Mouse (Mus musculus) neural tube, embryonic 15.5 days (tissue): Measurements from ENCODE around the gene Olfr1513. TPM values are rescaled to one million over a fixed set of nuclear protein-coding genes. Genes with fewer than 3 reads are reported as not detected.
A peak's percentile ranks its signal among the peaks of the same experiment; 100 is the strongest.
"Not testable (repeated sequence)": the region's sequence is repeated elsewhere in the genome, so short reads cannot be mapped to it uniquely, and the experiment has no call there.

ENCODE experiments used
- ATAC-seq: fragments of 200-750 bp; cut with Nextera tagmentation; 2 replicates; pipeline ENCODE4 v1.8.0; 2017; ENCODE audit warnings: mild to moderate bottlenecking, moderate TSS enrichment, moderate library complexity; ENCODE audit not compliant: low FRiP score
- H3K27ac ChIP-seq: fragments of 300-500 bp; sonication (generic); replicated peaks from 2 replicates; pipeline ENCODE4 v1.5.1; 2015; ENCODE audit warnings: mild to moderate bottlenecking, inconsistent platforms
- H3K27me3 ChIP-seq: fragments of 300-500 bp; sonication (generic); replicated peaks from 2 replicates; pipeline ENCODE4 v1.6.1; 2015; ENCODE audit warnings: inconsistent platforms
- H3K36me3 ChIP-seq: fragments of 300-500 bp; sonication (generic); 2 replicates; pipeline ENCODE4 v1.6.1; 2015; ENCODE audit warnings: inconsistent platforms
- H3K4me1 ChIP-seq: fragments of 300-500 bp; sonication (generic); 2 replicates; pipeline ENCODE4 v1.6.1; 2015; ENCODE audit warnings: inconsistent platforms
- H3K4me2 ChIP-seq: fragments of 300-500 bp; sonication (generic); 2 replicates; pipeline ENCODE4 v1.6.1; 2015; ENCODE audit warnings: inconsistent platforms, mild to moderate bottlenecking, moderate library complexity
- H3K4me3 ChIP-seq: fragments of 300-500 bp; sonication (generic); replicated peaks from 2 replicates; pipeline ENCODE4 v1.5.1; 2015; ENCODE audit warnings: mild to moderate bottlenecking, inconsistent platforms
- H3K9ac ChIP-seq: fragments of 300-500 bp; sonication (generic); replicated peaks from 2 replicates; pipeline ENCODE4 v1.6.1; 2015; ENCODE audit warnings: mild to moderate bottlenecking, inconsistent platforms
- H3K9me3 ChIP-seq: fragments of 300-500 bp; sonication (generic); replicated peaks from 2 replicates; pipeline ENCODE4 v1.6.1; 2016; ENCODE audit warnings: inconsistent platforms
- WGBS: fragments of 180-500 bp; shearing (Covaris S2); methylation state at CpG from one replicate; pipeline ENCODE4 v1.1.7; 2015; ENCODE audit warnings: mixed read lengths; 5-methylcytosine and 5-hydroxymethylcytosine counted together
- polyA plus RNA-seq: library from polyadenylated mRNA; unstranded; fragments of >200 nt; fragmentation: Nextera tagmentation; extraction: Ambion mirVana; gene quantifications from 2 replicates; pipeline ENCODE4 v1.2.1, GENCODE M21; 2015

Olfr1513 gene
- polyA plus RNA-seq, 1 experiment from 2014 or later, result not detected

- Histone ChIP-seq H3K4me3 (peak overlapping the region; percentile 48), H3K36me3 (no peaks in the 10 kb centered on the region), H3K4me1 (peaks cover 22% of the 10 kb centered on the region), H3K27me3 (no peaks in the 10 kb centered on the region), H3K4me2 (peak overlapping the region; percentile 88), H3K9me3 (no peaks in the 10 kb centered on the region), H3K9ac (peak overlapping the region; percentile 52), H3K27ac (peak overlapping the region; percentile 76)
- 1% methylated on average over 14 of the region's 14 CpGs for WGBS
- ATAC-seq, result peak; percentile 79
Measured at GRCm38 (mm10) chr14:52327375-52327901, 28.8 kb downstream of the Olfr1513 start.

- no peak overlapping the region; the same call in 1 of the 2 replicates for H3K9ac ChIP-seq
Measured at GRCm38 (mm10) chr14:52325890-52326289, 30.3 kb downstream of the Olfr1513 start.

DNA sequence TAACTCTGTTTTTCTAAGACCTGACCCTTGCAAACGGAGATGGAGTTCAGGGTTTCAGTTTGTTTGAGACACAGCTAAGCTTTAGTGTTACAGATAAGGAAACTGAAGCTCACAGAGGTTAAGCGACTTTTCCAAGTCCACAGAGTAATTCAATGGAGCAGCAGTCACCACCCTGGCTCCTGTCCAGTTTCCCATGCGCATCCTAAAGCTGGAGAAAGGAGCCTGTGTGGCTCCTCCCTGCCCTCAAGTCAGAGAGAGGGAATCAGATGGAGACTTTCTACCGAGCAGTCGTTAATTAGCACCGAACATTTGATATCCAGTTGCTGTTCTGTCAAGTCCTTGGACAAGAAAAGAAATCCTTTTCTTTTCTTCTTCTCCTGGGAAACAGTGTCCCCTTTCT, 36.8 kb downstream of the Olfr1513 start:
- no peak overlapping the region for H3K4me3 ChIP-seq
- H3K27ac ChIP-seq, result no peak overlapping the region
- ATAC-seq, result no peak
- no peak overlapping the region for H3K9ac ChIP-seq
- no peak overlapping the region for H3K4me2 ChIP-seq
- no peaks in the 10 kb centered on the region for H3K27me3 ChIP-seq
- no peaks in the 10 kb centered on the region for H3K9me3 ChIP-seq
- WGBS, result 49% methylated on average over 6 of the region's 6 CpGs
- peaks cover 3% of the 10 kb centered on the region for H3K36me3 ChIP-seq
- peaks cover 19% of the 10 kb centered on the region for H3K4me1 ChIP-seq

More at GRCm38 (mm10) chr14:52325890-52326289, 30.3 kb downstream of the Olfr1513 start:
- 0 out of 2 replicates have a peak overlapping the region, but pooled peaks have one; percentile 4 for H3K4me3 ChIP-seq
- H3K36me3 ChIP-seq, result no peaks in the 10 kb centered on the region
- peak overlapping the region; percentile 76; the same call in 1 of the 2 replicates for H3K27ac ChIP-seq
- ATAC-seq, result peak; percentile 43; the same call in 1 of the 2 replicates
- peak overlapping the region; percentile 88 for H3K4me2 ChIP-seq
- peaks cover 22% of the 10 kb centered on the region for H3K4me1 ChIP-seq
- H3K9me3 ChIP-seq, result no peaks in the 10 kb centered on the region
- 4% methylated on average over 4 of the region's 4 CpGs for WGBS
- H3K27me3 ChIP-seq, result no peaks in the 10 kb centered on the region

GRCm38 (mm10) chr14:52316441-52317225, 39.6 kb downstream of the Olfr1513 start:
- H3K9ac ChIP-seq, result peak overlapping the region; percentile 97
- H3K4me2 ChIP-seq, result peak overlapping the region; percentile 92
- H3K27ac ChIP-seq, result peak overlapping the region; percentile 96
- ATAC-seq, result peak; percentile 75
- no peaks in the 10 kb centered on the region for H3K27me3 ChIP-seq
- peak overlapping the region; percentile 81 for H3K4me3 ChIP-seq
- H3K9me3 ChIP-seq, result no peaks in the 10 kb centered on the region
- H3K4me1 ChIP-seq, result peaks cover 46% of the 10 kb centered on the region
- 4% methylated on average over 16 of the region's 16 CpGs for WGBS
- H3K36me3 ChIP-seq, result peaks cover 31% of the 10 kb centered on the region

GRCm38 (mm10) chr14:52315792-52316440, 40.3 kb downstream of the Olfr1513 start:
- ATAC-seq, result peak; percentile 90
- peak overlapping the region; percentile 96 for H3K27ac ChIP-seq
- H3K27me3 ChIP-seq, result no peaks in the 10 kb centered on the region
- 0% methylated on average over 30 of the region's 41 CpGs for WGBS
- no peaks in the 10 kb centered on the region for H3K9me3 ChIP-seq
- H3K4me2 ChIP-seq, result peak overlapping the region; percentile 92
- peak overlapping the region; percentile 97 for H3K9ac ChIP-seq
- H3K4me1 ChIP-seq, result peaks cover 53% of the 10 kb centered on the region
- H3K4me3 ChIP-seq, result peak overlapping the region; percentile 81
- peaks cover 32% of the 10 kb centered on the region for H3K36me3 ChIP-seq

- peak; percentile 12; the same call in 1 of the 2 replicates for ATAC-seq
- peaks cover 35% of the 10 kb centered on the region for H3K36me3 ChIP-seq
Measured at GRCm38 (mm10) chr14:52315283-52315780, 40.9 kb downstream of the Olfr1513 start.

GRCm38 (mm10) chr14:52314808-52315150, 41.4 kb downstream of the Olfr1513 start:
- Histone ChIP-seq H3K9ac (peak overlapping the region; percentile 97), H3K27me3 (no peaks in the 10 kb centered on the region), H3K4me2 (peak overlapping the region; percentile 92), H3K27ac (peak overlapping the region; percentile 96; the same call in 1 of the 2 replicates), H3K9me3 (no peaks in the 10 kb centered on the region), H3K36me3 (peaks cover 37% of the 10 kb centered on the region), H3K4me3 (peak overlapping the region; percentile 81), H3K4me1 (peaks cover 58% of the 10 kb centered on the region)
- no peak for ATAC-seq
- WGBS, result 47% methylated on average over 8 of the region's 8 CpGs

More at GRCm38 (mm10) chr14:52315283-52315780, 40.9 kb downstream of the Olfr1513 start:
- H3K27ac ChIP-seq, result peak overlapping the region; percentile 96
- 6% methylated on average over 17 of the region's 17 CpGs for WGBS
- H3K9me3 ChIP-seq, result no peaks in the 10 kb centered on the region
- H3K9ac ChIP-seq, result peak overlapping the region; percentile 97
- H3K4me1 ChIP-seq, result peaks cover 58% of the 10 kb centered on the region
- H3K4me2 ChIP-seq, result peak overlapping the region; percentile 92
- H3K27me3 ChIP-seq, result no peaks in the 10 kb centered on the region
- H3K4me3 ChIP-seq, result peak overlapping the region; percentile 81

- 86% methylated on average over 26 of the region's 26 CpGs for WGBS
- Histone ChIP-seq H3K27me3 (no peaks in the 10 kb centered on the region), H3K4me3 (peak overlapping the region; percentile 81), H3K4me2 (peak overlapping the region; percentile 92), H3K36me3 (peaks cover 37% of the 10 kb centered on the region), H3K27ac (peak overlapping the region; percentile 96; the same call in 1 of the 2 replicates), H3K9ac (peak overlapping the region; percentile 97; the same call in 1 of the 2 replicates), H3K9me3 (no peaks in the 10 kb centered on the region), H3K4me1 (peaks cover 62% of the 10 kb centered on the region)
- ATAC-seq, result no peak
Measured at GRCm38 (mm10) chr14:52313931-52314807, 42.0 kb downstream of the Olfr1513 start.

DNA sequence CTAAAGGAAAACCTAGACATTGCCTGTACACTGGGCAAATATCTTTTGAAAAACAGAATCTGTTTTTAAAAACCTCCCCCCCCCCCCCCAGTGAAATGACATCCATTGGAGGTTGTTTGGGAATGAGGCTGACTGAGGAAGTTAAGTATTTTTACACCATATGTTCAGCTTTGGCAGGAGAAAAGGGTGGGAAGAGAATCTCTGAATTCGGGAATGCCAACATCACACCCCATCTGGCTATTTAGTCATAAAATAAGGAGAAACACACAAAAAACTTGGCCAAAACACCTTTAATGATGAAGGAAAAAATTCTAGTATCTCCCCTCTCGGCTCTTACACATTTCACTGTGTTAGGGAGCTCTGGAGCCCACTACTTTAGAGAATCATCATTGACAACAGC, 45.3 kb downstream of the Olfr1513 start:
- Histone ChIP-seq H3K9ac (no peak overlapping the region), H3K4me3 (0 out of 2 replicates have a peak overlapping the region, but pooled peaks have one; percentile 7), H3K9me3 (no peaks in the 10 kb centered on the region), H3K36me3 (peaks cover 40% of the 10 kb centered on the region), H3K27me3 (no peaks in the 10 kb centered on the region), H3K4me1 (peaks cover 59% of the 10 kb centered on the region), H3K27ac (no peak overlapping the region), H3K4me2 (peak overlapping the region; percentile 92)
- no peak for ATAC-seq
- WGBS, result 92% methylated on average over 2 of the region's 2 CpGs

DNA sequence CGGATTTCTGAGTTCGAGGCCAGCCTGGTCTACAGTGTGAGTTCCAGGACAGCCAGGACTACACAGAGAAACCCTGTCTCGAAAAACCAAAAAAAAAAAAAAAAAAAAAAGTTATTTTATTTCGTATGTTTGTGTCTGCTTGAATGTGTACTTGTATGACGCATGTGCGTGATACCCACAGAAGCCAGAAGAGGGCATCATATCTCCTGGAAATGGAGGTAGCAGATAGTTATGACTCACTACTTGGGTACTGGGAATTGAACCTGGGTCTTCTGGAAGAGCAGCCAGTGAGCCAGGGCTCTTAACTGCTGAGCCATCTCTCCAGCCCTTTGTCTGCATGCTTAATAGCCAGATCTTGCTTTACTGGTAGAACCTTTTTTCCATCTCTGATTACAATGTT, 45.9 kb downstream of the Olfr1513 start:
- Histone ChIP-seq H3K4me2 (peak overlapping the region; percentile 92; the same call in 1 of the 2 replicates), H3K4me1 (peaks cover 62% of the 10 kb centered on the region), H3K36me3 (peaks cover 40% of the 10 kb centered on the region)
- H3K27ac ChIP-seq, H3K9me3 ChIP-seq, ATAC-seq, H3K9ac ChIP-seq, H3K27me3 ChIP-seq, H3K4me3 ChIP-seq: not testable (repeated sequence)
- WGBS, result 98% methylated on average over 6 of the region's 6 CpGs
